Mouse (Mus musculus): Measurements from ENCODE around the gene Pick1.

Pick1 gene

DNA sequence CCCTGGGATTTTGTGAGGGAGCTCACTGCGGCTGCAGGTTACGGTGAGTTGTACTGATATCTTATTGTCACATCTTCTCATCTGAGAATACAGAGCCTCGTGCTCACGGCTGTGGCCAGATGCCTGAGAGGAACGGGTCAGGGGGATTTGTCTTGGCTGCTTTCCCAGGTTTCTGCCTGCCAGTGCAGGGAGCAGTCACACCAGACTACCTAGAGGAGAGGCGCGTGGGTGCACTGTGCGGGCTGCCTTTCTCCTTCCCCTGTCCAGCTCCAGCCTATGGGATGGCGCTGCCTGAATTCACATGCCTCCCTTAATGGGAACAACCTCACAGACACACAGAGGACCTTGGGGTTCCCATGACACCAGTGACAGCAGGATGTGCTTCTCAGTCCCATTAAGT lies 6.3 kb downstream of the Pick1 start:
- DNase-seq = no peak

DNA sequence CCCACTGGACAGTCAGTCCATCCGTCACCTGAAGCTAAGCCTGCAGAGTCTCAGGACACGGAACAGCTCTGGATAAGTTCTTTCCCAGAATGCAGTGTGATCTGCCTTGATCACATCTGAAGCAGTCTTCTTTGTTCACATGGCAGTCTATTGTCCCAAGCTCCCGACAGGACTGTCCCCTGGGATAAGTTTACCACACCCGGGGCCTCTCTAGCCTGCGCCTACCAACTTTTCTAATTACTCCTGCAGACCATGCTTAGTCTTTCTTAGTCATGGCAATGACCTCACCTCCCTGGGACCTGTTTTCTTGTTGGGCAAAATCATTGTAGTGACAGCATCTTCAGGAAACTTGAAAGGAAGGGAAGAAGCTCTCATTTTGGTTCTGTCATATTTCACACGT lies 9.1 kb downstream of the Pick1 start:
- DNase-seq = no peak

GRCm38 (mm10) chr15:79242574-79243233 lies 13.7 kb downstream of the Pick1 start:
- no peak for DNase-seq

DNA sequence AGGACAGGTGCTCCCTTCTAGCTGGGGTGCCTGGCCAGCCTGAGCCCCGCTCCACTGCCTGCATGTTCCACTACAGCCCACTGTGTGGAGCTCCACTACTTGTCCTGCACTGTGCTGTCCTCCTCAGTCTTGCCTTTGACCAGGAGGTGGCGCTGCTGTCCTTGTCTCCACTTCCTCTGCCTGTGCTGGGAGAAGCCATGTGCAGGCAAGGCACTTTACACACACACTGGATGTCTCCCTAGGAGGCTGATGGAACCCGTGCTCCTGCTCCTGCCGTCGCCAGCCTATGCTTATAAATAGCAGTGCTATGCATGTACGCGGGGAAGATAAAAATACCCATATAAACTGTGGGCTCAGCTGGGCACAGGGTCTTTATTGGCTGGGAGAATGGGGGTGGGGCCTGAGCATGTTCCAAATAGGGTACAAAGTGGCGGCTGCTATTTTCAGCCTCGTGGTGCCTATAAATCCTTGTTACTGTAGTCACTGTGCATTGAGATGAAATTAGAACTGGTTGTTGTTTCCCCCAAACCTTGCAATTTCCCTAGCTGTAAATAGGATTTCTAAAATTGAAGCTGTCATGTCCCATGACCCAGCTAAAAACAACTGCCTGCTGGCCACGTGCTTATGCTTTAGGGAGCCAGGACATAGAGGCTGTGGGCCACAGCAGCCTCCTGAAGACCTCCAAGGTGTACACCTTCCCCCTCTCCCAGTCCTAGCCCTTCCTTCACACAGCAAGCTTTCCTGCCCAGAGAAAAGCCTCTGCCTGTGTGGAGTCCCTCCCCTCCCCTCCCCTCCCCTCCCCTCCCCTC lies 14.5 kb downstream of the Pick1 start:
- DNase-seq = peak; percentile 92 to 93

DNA sequence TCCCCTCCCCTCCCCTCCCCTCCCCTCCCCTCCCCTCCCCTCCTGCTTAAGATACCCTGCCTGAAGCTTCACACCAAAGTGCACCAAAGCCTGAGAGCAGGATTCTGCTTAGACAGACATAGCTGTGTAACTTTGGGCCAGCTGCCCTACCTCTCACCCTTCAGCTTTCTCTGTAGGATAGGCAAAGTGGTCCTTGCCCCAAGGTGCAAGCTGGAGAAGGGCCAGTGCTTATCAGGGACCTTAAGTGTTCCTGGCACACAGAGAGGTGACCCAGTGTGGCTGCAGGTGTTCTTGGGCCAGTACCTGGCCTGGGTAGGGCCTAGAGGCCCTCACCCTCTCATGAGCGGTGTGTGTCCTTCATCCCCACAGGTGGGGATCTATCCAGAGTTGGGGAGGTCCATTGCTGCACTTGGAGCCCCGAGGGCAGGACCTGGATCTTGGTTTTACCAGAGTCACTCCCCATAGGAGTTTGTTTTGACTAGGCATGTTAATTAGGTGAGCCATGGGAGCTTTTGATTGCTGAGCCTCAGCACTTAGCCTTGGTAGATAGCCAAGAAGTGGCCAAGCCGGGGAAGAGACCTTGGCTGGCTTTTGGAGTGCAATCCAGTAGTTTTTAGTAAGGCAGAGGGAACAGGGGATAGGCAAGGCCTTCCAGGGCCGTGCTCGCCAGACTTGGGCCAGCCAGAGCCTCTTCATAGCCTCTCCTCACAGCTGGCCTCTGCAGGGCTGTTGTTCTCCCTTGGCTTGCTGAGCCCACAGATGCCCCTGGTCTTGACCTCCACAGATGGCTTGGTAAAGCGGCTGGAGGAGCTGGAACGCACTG lies 15.3 kb downstream of the Pick1 start:
- DNase-seq = no peak

DNA sequence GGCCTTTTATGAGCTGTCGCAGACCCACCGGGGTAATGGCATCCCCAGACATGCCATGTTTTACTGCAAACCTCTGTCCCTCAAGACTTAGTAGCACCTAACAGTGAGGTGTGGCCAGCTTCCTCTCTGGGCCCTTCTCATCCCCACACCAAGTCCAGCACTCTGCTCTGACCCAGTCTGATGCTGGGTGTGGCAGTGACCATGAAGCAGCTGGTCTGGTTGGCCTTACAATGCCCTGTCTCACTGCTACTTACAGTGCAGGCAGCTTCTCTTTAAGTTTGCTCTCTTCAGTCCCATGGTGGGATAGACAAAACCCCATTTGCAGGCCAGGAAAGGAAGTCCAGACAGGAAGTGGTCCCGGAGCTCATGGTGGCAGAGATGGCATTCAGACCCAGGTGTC lies 16.3 kb downstream of the Pick1 start:
- DNase-seq = no peak

- no peak for DNase-seq
Observed at GRCm38 (mm10) chr15:79250236-79250635, 21.3 kb downstream of the Pick1 start.

GRCm38 (mm10) chr15:79251168-79251567 lies 22.2 kb downstream of the Pick1 start:
- no peak for DNase-seq

DNA sequence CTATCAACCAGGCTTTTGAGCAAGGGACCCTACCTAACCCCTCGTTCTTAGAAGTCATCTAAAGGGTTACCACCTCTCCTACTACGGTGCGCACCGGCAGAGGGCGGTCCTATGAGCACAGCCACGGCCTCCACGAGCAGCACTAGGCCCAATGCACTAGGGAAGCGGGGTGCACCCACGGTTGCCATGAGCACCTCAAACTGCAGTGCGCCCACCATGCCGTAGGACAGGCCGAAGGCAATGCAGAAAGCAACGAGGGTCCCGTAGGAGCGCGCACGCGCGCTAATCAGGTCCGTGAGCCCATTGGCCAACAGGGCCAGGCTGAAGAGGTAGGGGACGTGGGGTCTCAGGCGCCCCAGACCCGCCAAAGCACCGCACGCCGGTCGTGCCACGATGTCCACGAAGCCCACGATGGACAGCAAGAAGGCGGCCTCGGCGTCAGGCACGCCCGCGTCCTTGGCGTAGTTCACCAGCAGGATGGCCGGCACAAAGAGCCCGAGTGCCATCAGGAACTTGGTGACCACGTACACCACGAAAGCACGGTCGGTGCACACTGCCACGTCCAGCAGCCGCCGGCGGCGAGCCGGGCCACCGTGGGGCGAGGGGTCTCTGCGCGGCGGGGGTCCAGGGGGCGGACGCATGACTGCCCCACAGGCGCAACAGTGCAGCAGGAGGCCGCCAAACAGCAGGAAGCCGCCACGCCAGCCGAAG lies 23.0 kb downstream of the Pick1 start:
- peak in 1 of 2 experiments; percentile 24 for DNase-seq

DNA sequence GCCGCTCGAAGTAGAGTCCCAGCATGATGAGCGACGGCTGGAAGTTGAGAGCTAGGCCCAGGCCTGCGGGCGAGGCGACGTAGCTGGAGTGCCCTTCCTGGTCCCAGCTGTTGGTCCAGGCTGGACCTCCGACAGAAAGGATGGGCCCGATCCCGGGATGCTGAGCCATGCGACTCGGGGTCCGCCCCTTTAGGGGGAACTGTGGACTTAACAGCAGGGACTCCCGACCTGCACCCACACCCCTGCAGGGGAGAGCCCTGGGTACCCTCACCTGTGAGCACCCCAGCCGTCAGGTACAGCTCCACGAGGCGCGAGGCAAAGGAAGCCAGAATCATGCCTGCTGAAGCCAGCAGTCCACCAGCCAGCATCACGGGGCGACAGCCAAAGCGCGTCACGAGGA lies 23.6 kb downstream of the Pick1 start:
- no peak for DNase-seq

- DNase-seq = no peak
Observed at GRCm38 (mm10) chr15:79254661-79255060, 25.7 kb downstream of the Pick1 start, which contains the start of gene Slc16a8. Gene Slc16a8 (minus strand): TSS chr15:79254761.

- DNase-seq = no peak
Observed at GRCm38 (mm10) chr15:79258521-79258920, 29.5 kb downstream of the Pick1 start.

GRCm38 (mm10) chr15:79261095-79261725 lies 32.2 kb downstream of the Pick1 start:
- no peak for DNase-seq

DNA sequence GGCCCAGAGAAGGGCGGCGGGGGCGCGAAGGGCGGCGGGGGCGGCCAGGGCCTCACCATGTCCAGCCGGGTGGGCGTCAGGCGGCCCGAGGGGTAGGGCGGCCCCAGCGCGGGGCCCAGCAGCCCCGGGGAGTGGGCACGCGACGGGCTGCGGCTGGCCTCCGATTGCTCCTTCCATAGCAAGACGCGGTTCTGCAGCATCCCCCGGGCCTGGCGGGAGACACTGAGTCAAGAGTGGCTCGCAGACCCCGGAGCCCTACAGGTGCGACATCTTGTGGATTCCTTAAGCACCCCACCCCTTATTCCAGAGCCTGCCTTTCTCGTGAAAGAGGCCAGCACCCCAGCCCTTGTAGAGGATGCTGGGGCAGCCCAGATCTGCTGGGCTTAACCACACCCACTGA lies 32.8 kb downstream of the Pick1 start:
- no peak for DNase-seq

GRCm38 (mm10) chr15:79262375-79262774 lies 33.4 kb downstream of the Pick1 start:
- no peak for DNase-seq

DNA sequence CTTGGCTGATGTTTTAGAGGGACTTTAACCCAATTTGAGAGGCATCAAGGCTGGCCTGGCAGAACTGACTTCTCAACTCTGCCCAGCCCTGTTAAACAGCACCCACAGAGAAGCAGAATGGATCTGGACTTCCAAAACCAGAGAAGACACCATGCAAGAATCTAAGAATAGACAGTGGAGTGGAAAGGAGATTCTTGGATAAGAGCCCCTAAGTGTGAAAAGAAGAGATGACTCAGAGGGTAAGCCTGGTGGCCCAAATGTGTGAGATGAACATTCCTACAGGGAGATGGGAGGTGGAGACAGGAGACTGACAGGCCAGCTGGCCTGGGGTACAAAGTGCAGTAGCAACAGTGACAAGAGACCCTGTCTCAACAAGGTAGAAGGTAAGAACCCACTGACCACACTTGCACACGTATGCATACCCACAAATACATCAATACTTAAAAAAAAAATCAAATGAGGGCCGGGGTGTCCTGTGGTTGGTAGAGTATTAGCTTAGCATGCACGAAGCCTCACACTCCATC lies 33.9 kb downstream of the Pick1 start:
- no peak for DNase-seq

DNA sequence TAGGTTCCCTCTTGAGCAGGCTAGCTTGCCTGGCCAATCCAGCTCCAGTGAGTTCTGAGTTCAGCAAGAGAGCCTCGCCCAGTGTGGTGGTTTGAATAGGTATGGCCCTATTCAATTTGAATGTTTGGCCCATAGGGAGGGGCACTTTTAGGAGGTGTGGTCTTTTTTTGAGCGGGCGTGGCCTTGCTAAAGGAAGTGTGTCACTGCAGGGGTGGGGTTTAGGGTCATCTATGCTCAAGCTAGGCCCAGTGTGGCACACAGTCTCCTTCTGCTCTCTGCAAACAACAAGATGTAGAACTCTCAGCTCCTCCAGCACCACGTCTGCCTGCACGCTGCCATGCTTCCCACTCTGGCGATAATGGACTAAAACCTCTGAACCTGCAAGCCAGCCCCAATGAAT lies 34.8 kb downstream of the Pick1 start:
- DNase-seq = no peak

GRCm38 (mm10) chr15:79265384-79265783 lies 36.4 kb downstream of the Pick1 start:
- no peak for DNase-seq

DNA sequence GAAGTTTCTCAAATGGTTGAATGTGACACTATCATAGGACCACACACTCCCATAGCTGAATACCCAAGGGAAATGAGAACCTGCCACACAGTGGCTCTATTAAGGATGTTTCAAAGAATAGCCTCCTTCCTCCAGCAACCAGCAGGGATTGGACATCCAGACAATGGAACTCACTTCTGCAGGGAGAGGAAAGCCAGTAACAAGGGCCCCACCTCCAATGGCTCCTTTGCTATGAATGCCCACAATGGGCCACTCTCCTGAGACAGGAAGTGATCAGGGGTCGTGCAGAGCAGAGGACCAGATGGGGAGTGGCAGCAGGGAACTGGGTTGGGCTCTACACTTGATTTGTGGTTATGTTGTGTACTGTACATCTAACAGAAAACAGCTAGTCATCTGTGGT lies 39.5 kb downstream of the Pick1 start:
- no peak for DNase-seq

GRCm38 (mm10) chr15:79270317-79271123 lies 41.5 kb downstream of the Pick1 start:
- DNase-seq = peak; percentile 19 to 28

- DNase-seq = no peak
Observed at GRCm38 (mm10) chr15:79271124-79271746, 42.3 kb downstream of the Pick1 start.
